Comparison of ENCODE assay signal across 26 mouse cellular contexts in genomic region chr8:121132961-121133513, GRCm38 (mm10). TPM values are rescaled to one million over a fixed set of nuclear protein-coding genes. Genes with fewer than 3 reads are reported as not detected.
"Had no signal": no experiment of that assay in that cellular context is flagged by ENCODE, and none has a peak within 500 bp of the region (broad histone marks: within the 10 kb centered on the region; RNA-seq: fewer than 3 reads in every experiment).

No protein-coding gene starts in this region.

- H3K36me3 ChIP-seq: liver, embryonic 15.5 days; midbrain, embryonic 12.5 days; neural tube, embryonic 13.5 days; neural tube, embryonic 15.5 days; stomach, embryonic 15.5 days had no signal

- ATAC-seq: liver, postnatal 0 days; lung, postnatal 0 days had no signal

- H3K4me2 ChIP-seq: liver, embryonic 15.5 days; lung, embryonic 15.5 days; midbrain, embryonic 12.5 days; neural tube, embryonic 13.5 days; neural tube, embryonic 15.5 days; stomach, embryonic 15.5 days had no signal

- H3K4me3 ChIP-seq: liver, embryonic 15.5 days; lung, embryonic 15.5 days; megakaryocyte, embryonic 14.5 days; midbrain, embryonic 12.5 days; neural tube, embryonic 13.5 days; neural tube, embryonic 15.5 days; stomach, embryonic 15.5 days had no signal

- DNase-seq: liver, postnatal 0 days; lung, adult 2 months; lung, postnatal 14 days; lung, postnatal 36 days; midbrain, embryonic 14.5 days; retina, postnatal 1 day; right cerebral cortex, adult 18-20 months; right cerebral cortex, postnatal 25 days; right cerebral cortex, postnatal 4 days; thymus, adult 2 months; thymus, postnatal 25 days; thymus, postnatal 4 days had no signal

- H3K27ac ChIP-seq: liver, embryonic 15.5 days; lung, embryonic 15.5 days; macrophage; midbrain, embryonic 12.5 days; neural tube, embryonic 13.5 days; neural tube, embryonic 15.5 days; stomach, embryonic 15.5 days; stomach, postnatal 0 days had no signal

- H3K9ac ChIP-seq: liver, embryonic 15.5 days; liver, postnatal 0 days; lung, embryonic 15.5 days; midbrain, embryonic 12.5 days; neural tube, embryonic 13.5 days; neural tube, embryonic 15.5 days; stomach, embryonic 15.5 days had no signal

- H3K9me3 ChIP-seq: liver, embryonic 15.5 days; neural tube, embryonic 15.5 days; stomach, embryonic 15.5 days had no signal

RNA-seq across cellular contexts. Expression of gene Foxl1, which starts 5.3 kb away (rescaled TPM):
- total RNA-seq: megakaryocyte progenitor cell, adult 5-6 weeks had no signal
- polyA plus RNA-seq: liver, postnatal 0 days; macrophage; midbrain, embryonic 14.5 days; spleen, adult 2 months; testis, adult 2 months had no signal

RNA-seq across cellular contexts. Expression of gene Foxc2, which starts 17.1 kb away (rescaled TPM):
- total RNA-seq: megakaryocyte progenitor cell, adult 5-6 weeks; monocyte, adult 5-6 weeks had no signal
- polyA plus RNA-seq: liver, embryonic 15.5 days; macrophage had no signal

RNA-seq across cellular contexts. Expression of gene Foxf1, which starts 48.9 kb away (rescaled TPM):
- total RNA-seq: megakaryocyte progenitor cell, adult 5-6 weeks; monocyte, adult 5-6 weeks had no signal
